Mouse (Mus musculus): ENCODE measurements around the gene Lrch4.

Gene Lrch4

GRCm38 (mm10) chr5:137628498-137629305 lies at the start of gene Lrch4, which contains the start of the genes Fbxo24 and Gm20605:
TSS of gene Lrch4 (plus strand) at chr5:137629121.
TSS of gene Fbxo24 (minus strand) at chr5:137629002.
TSS of gene Gm20605 (plus strand) at chr5:137629175.
- DNase-seq (ENCODE audit: low spot score in 2 of 2), result peak; percentile 98 to 100

- no peak for DNase-seq (ENCODE audit: low spot score in 2 of 2)
Measured at GRCm38 (mm10) chr5:137580246-137580645, 48.7 kb upstream of the Lrch4 start.

GRCm38 (mm10) chr5:137582702-137583101 lies 46.2 kb upstream of the Lrch4 start:
- no peak for DNase-seq (ENCODE audit: low spot score in 2 of 2)

GRCm38 (mm10) chr5:137583670-137584169 lies 45.2 kb upstream of the Lrch4 start:
- DNase-seq (ENCODE audit: low spot score in 2 of 2), result peak in 1 of 2 experiments; percentile 55

GRCm38 (mm10) chr5:137584976-137585375 lies 43.9 kb upstream of the Lrch4 start:
- peak; percentile 62 to 79 for DNase-seq (ENCODE audit: low spot score in 2 of 2)

GRCm38 (mm10) chr5:137590507-137590906 lies 38.4 kb upstream of the Lrch4 start:
- no peak for DNase-seq (ENCODE audit: low spot score in 2 of 2)

- no peak for DNase-seq (ENCODE audit: low spot score in 2 of 2)
Measured at GRCm38 (mm10) chr5:137595921-137596320, 33.0 kb upstream of the Lrch4 start.

GRCm38 (mm10) chr5:137596601-137597261 lies 32.2 kb upstream of the Lrch4 start:
- DNase-seq (ENCODE audit: low spot score in 2 of 2), result no peak

GRCm38 (mm10) chr5:137597625-137598024 lies 31.3 kb upstream of the Lrch4 start:
- DNase-seq (ENCODE audit: low spot score in 2 of 2), result no peak

GRCm38 (mm10) chr5:137598100-137598826 lies 30.7 kb upstream of the Lrch4 start:
- no peak for DNase-seq (ENCODE audit: low spot score in 2 of 2)

GRCm38 (mm10) chr5:137599600-137599999 lies 29.3 kb upstream of the Lrch4 start:
- DNase-seq (ENCODE audit: low spot score in 2 of 2), result no peak

- no peak for DNase-seq (ENCODE audit: low spot score in 2 of 2)
Measured at GRCm38 (mm10) chr5:137600281-137600618, 28.7 kb upstream of the Lrch4 start.

- peak; percentile 94 to 95 for DNase-seq (ENCODE audit: low spot score in 2 of 2)
Measured at GRCm38 (mm10) chr5:137600619-137601364, 28.1 kb upstream of the Lrch4 start, which contains the start of gene Mospd3. TSS of gene Mospd3 (minus strand) at chr5:137601058.

GRCm38 (mm10) chr5:137601365-137601729 lies 27.6 kb upstream of the Lrch4 start:
- no peak for DNase-seq (ENCODE audit: low spot score in 2 of 2)

GRCm38 (mm10) chr5:137607860-137608653 lies 20.9 kb upstream of the Lrch4 start:
- DNase-seq (ENCODE audit: low spot score in 2 of 2), result no peak

GRCm38 (mm10) chr5:137608654-137609190 lies 20.2 kb upstream of the Lrch4 start:
- no peak for DNase-seq (ENCODE audit: low spot score in 2 of 2)

- DNase-seq (ENCODE audit: low spot score in 2 of 2), result no peak
Measured at GRCm38 (mm10) chr5:137609292-137609691, 19.6 kb upstream of the Lrch4 start.

GRCm38 (mm10) chr5:137610056-137610455 lies 18.9 kb upstream of the Lrch4 start:
- DNase-seq (ENCODE audit: low spot score in 2 of 2), result no peak

- no peak for DNase-seq (ENCODE audit: low spot score in 2 of 2)
Measured at GRCm38 (mm10) chr5:137610548-137611244, 18.2 kb upstream of the Lrch4 start.

- no peak for DNase-seq (ENCODE audit: low spot score in 2 of 2)
Measured at GRCm38 (mm10) chr5:137611245-137611602, 17.7 kb upstream of the Lrch4 start.

Data from right cerebral cortex, adult 2 months (tissue).